ENCODE assay signal across 12 mouse cellular contexts in genomic region chr9:91380458-91380914, GRCm38 (mm10). TPM values are rescaled to one million over a fixed set of nuclear protein-coding genes. Genes with fewer than 3 reads are reported as not detected.
A peak's percentile ranks its signal among the peaks of the same experiment; 100 is the strongest.
DNase-seq lines count a peak whose midpoint lies in the region; ATAC-seq and TF ChIP-seq lines count a peak whose summit lies in the region.
"Had no signal": no experiment of that assay in that cellular context is flagged by ENCODE, and none has a peak within 500 bp of the region (broad histone marks: within the 10 kb centered on the region; RNA-seq: fewer than 3 reads in every experiment).

No protein-coding gene starts in this region.

- H3K9ac ChIP-seq in lung, postnatal 0 days (replicated peaks; ENCODE audit: low read depth): no peak overlapping the region

- H3K27me3 ChIP-seq in forebrain, embryonic 10.5 days (ENCODE audit: poor library complexity, severe bottlenecking): peaks cover 100% of the 10 kb centered on the region
- H3K27me3 ChIP-seq in midbrain, embryonic 10.5 days (ENCODE audit: low read depth, poor library complexity, severe bottlenecking): peaks cover 100% of the 10 kb centered on the region
- peaks cover 84% of the 10 kb centered on the region for H3K27me3 ChIP-seq in lung, postnatal 0 days (replicated peaks; ENCODE audit: insufficient read depth, low read length)

- no peak for ATAC-seq in cerebellum, adult (ENCODE audit: insufficient number of reproducible peaks, low FRiP score, low TSS enrichment)
- no peak for ATAC-seq in lung, postnatal 0 days

- TF ChIP-seq EP300 in lung, postnatal 0 days (IDR thresholded peaks at IDR 0.05): no peak

- peak overlapping the region; percentile 52 for H3K4me3 ChIP-seq in brown adipose tissue, adult 24 weeks (ENCODE audit: insufficient read depth, low read depth, low read length)
- peak overlapping the region; percentile 73 for H3K4me3 ChIP-seq in forebrain, embryonic 10.5 days
- H3K4me3 ChIP-seq in midbrain, embryonic 10.5 days: peak overlapping the region; percentile 75
- H3K4me3 ChIP-seq in lung, postnatal 0 days (ENCODE audit: low read depth, low read length): no peak overlapping the region
- H3K4me3 ChIP-seq: myocyte had no signal

- WGBS in forebrain, embryonic 10.5 days: 0% methylated on average over 9 of the region's 9 CpGs
- 1% methylated on average over 9 of the region's 9 CpGs for WGBS in midbrain, embryonic 10.5 days
- 2% methylated on average over 9 of the region's 9 CpGs for WGBS in lung, postnatal 0 days

- H3K4me1 ChIP-seq in brown adipose tissue, adult 24 weeks (ENCODE audit: control insufficient read depth, insufficient read depth, insufficient read length, low read length): peaks cover 3% of the 10 kb centered on the region; the same call in 1 of the 2 replicates
- H3K4me1 ChIP-seq in forebrain, embryonic 10.5 days: peaks cover 95% of the 10 kb centered on the region
- H3K4me1 ChIP-seq in midbrain, embryonic 10.5 days: peaks cover 84% of the 10 kb centered on the region
- peaks cover 4% of the 10 kb centered on the region; the same call in 1 of the 2 replicates for H3K4me1 ChIP-seq in lung, postnatal 0 days (ENCODE audit: insufficient read depth, low read depth, low read length)

- H3K36me3 ChIP-seq in forebrain, embryonic 10.5 days (replicated peaks): peaks cover 4% of the 10 kb centered on the region; the same call in 1 of the 2 replicates
- no peaks in the 10 kb centered on the region for H3K36me3 ChIP-seq in midbrain, embryonic 10.5 days
- no peaks in the 10 kb centered on the region for H3K36me3 ChIP-seq in lung, postnatal 0 days (ENCODE audit: insufficient read depth, low read length)

- no peaks in the 10 kb centered on the region for H3K9me3 ChIP-seq in forebrain, embryonic 10.5 days
- no peaks in the 10 kb centered on the region for H3K9me3 ChIP-seq in midbrain, embryonic 10.5 days (replicated peaks)
- H3K9me3 ChIP-seq in lung, postnatal 0 days (ENCODE audit: low read length): no peaks in the 10 kb centered on the region

- peak; percentile 58 for DNase-seq in cerebellum, adult 11 months
- peak; percentile 63 for DNase-seq in forebrain, embryonic 10.5 days (ENCODE audit: extremely low spot score, low spot score)
- peak; percentile 64 for DNase-seq in midbrain, embryonic 10.5 days (ENCODE audit: low spot score)
- DNase-seq in thymus, postnatal 14 days: no peak
- no peak for DNase-seq in lung, postnatal 0 days (ENCODE audit: low spot score)
- DNase-seq in kidney, postnatal 25 days: no peak
- DNase-seq: heart, adult 2 months had no signal

- H3K27ac ChIP-seq in brown adipose tissue, adult 24 weeks (replicated peaks; ENCODE audit: low read depth, low read length): 0 out of 2 replicates have a peak overlapping the region, but pooled peaks have one; percentile 33
- peak overlapping the region; percentile 99 for H3K27ac ChIP-seq in forebrain, embryonic 10.5 days
- peak overlapping the region; percentile 98 for H3K27ac ChIP-seq in midbrain, embryonic 10.5 days (replicated peaks)
- no peak overlapping the region for H3K27ac ChIP-seq in lung, postnatal 0 days (ENCODE audit: low read length)
- H3K27ac ChIP-seq: heart, adult 2 months had no signal

- no peak for TF ChIP-seq CTCF in lung, postnatal 0 days (IDR thresholded peaks at IDR 0.05)

- no peak overlapping the region for H3K4me2 ChIP-seq in lung, postnatal 0 days (replicated peaks; ENCODE audit: low read depth, low read length)

RNA-seq across cellular contexts. Expression of gene Zic1, which starts 14.9 kb away (rescaled TPM):
- polyA plus RNA-seq in brown adipose tissue, adult 24 weeks (2012; ENCODE audit: insufficient read depth, insufficient read length, missing spikeins): 3.2 and 4.1 TPM in 2 replicates
- 6.2 and 8.9 TPM in 2 replicates for polyA plus RNA-seq in forebrain, embryonic 10.5 days (2016; fragmentation: Nextera tagmentation; extraction: Ambion mirVana)
- 6.5 and 6.6 TPM in 2 replicates for polyA plus RNA-seq in midbrain, embryonic 10.5 days (2016; fragmentation: Nextera tagmentation; extraction: Ambion mirVana)
- not detected in 2 replicates for polyA plus RNA-seq in lung, postnatal 0 days (2015; fragmentation: Nextera tagmentation; extraction: Ambion mirVana)
- polyA plus RNA-seq: Patski had no signal

RNA-seq across cellular contexts. Expression of gene Zic4, which starts 18.3 kb away (rescaled TPM):
- 0.79 and 1.8 TPM in 2 replicates for polyA plus RNA-seq in brown adipose tissue, adult 24 weeks (2012; ENCODE audit: insufficient read depth, insufficient read length, missing spikeins)
- 24.8 and 41.8 TPM in 2 replicates for polyA plus RNA-seq in forebrain, embryonic 10.5 days (2016; fragmentation: Nextera tagmentation; extraction: Ambion mirVana)
- 25.1 and 33.5 TPM in 2 replicates for polyA plus RNA-seq in midbrain, embryonic 10.5 days (2016; fragmentation: Nextera tagmentation; extraction: Ambion mirVana)
- not detected in 2 replicates for polyA plus RNA-seq in lung, postnatal 0 days (2015; fragmentation: Nextera tagmentation; extraction: Ambion mirVana)
- polyA plus RNA-seq: heart, adult 2 months; liver, embryonic 16.5 days; Patski had no signal

Comparison
In these comparisons a context has a peak if more than half of its experiments do, and no peak if none do; other contexts are left out.
1. DNase-seq: peak in cerebellum, adult 11 months (single experiment), forebrain, embryonic 10.5 days (single experiment) and midbrain, embryonic 10.5 days (single experiment); none in thymus, postnatal 14 days (single experiment), lung, postnatal 0 days (single experiment) and kidney, postnatal 25 days (0 of 2).